In the genomic region with DNA sequence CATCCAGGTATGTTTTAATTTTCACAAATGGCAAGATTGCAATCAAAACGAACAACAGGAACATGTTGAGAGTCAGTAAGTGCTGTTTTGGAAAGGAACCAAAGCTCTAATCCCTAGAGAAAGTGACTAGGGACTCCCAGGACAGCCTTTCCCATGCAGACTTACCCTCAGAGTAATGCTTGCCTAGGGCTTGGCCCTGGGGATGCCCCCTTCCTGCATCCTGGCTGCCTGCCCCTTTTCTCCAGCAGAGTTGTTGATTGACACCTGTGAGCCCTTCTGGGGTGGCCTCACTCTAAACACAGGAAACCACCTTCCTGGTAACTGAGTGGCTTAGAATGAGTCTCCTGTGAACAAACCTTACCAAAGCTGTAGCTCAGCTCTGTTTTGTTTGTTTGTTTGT, we compare ENCODE assay signal across 9 mouse cellular contexts. TPM values are rescaled to one million over a fixed set of nuclear protein-coding genes. Genes with fewer than 3 reads are reported as not detected.
A peak's percentile ranks its signal among the peaks of the same experiment; 100 is the strongest.
DNase-seq lines count a peak whose midpoint lies in the region; ATAC-seq lines count a peak whose summit lies in the region.
"Had no signal": no experiment of that assay in that cellular context is flagged by ENCODE, and none has a peak within 500 bp of the region (broad histone marks: within the 10 kb centered on the region; RNA-seq: fewer than 3 reads in every experiment).

No protein-coding gene starts in this region.

- no peaks in the 10 kb centered on the region for H3K27me3 ChIP-seq in forebrain, embryonic 15.5 days
- H3K27me3 ChIP-seq in forebrain, embryonic 13.5 days = no peaks in the 10 kb centered on the region
- no peaks in the 10 kb centered on the region for H3K27me3 ChIP-seq in midbrain, embryonic 14.5 days (ENCODE audit: control insufficient read depth, insufficient read depth, low read length)
- no peaks in the 10 kb centered on the region for H3K27me3 ChIP-seq in midbrain, embryonic 10.5 days (ENCODE audit: low read depth, poor library complexity, severe bottlenecking)
- H3K27me3 ChIP-seq in limb, embryonic 15.5 days = no peaks in the 10 kb centered on the region

- H3K27ac ChIP-seq in forebrain, embryonic 15.5 days (replicated peaks) = peak overlapping the region; percentile 48; the same call in 1 of the 2 replicates
- no peak overlapping the region for H3K27ac ChIP-seq in forebrain, embryonic 13.5 days
- 0 out of 2 replicates have a peak overlapping the region, but pooled peaks have one; percentile 15 for H3K27ac ChIP-seq in midbrain, embryonic 14.5 days (replicated peaks; ENCODE audit: low read depth, low read length)
- no peak overlapping the region for H3K27ac ChIP-seq in midbrain, embryonic 10.5 days (replicated peaks)
- H3K27ac ChIP-seq in limb, embryonic 15.5 days = peak overlapping the region; percentile 93

- no peak overlapping the region for H3K9ac ChIP-seq in forebrain, embryonic 15.5 days (replicated peaks)
- H3K9ac ChIP-seq in forebrain, embryonic 13.5 days = no peak overlapping the region
- H3K9ac ChIP-seq in midbrain, embryonic 14.5 days (replicated peaks; ENCODE audit: low read length) = no peak overlapping the region
- no peak overlapping the region for H3K9ac ChIP-seq in limb, embryonic 15.5 days

- H3K9me3 ChIP-seq in forebrain, embryonic 15.5 days = no peaks in the 10 kb centered on the region
- H3K9me3 ChIP-seq in forebrain, embryonic 13.5 days (replicated peaks) = no peaks in the 10 kb centered on the region; the same call in 1 of the 2 replicates
- H3K9me3 ChIP-seq in midbrain, embryonic 14.5 days (ENCODE audit: control insufficient read depth, low read length) = no peaks in the 10 kb centered on the region
- no peaks in the 10 kb centered on the region for H3K9me3 ChIP-seq in midbrain, embryonic 10.5 days (replicated peaks)
- H3K9me3 ChIP-seq in limb, embryonic 15.5 days = no peaks in the 10 kb centered on the region

- peaks cover 10% of the 10 kb centered on the region for H3K4me1 ChIP-seq in forebrain, embryonic 15.5 days
- H3K4me1 ChIP-seq in forebrain, embryonic 13.5 days = peaks cover 17% of the 10 kb centered on the region
- peaks cover 10% of the 10 kb centered on the region; the same call in 1 of the 2 replicates for H3K4me1 ChIP-seq in midbrain, embryonic 14.5 days (ENCODE audit: control insufficient read depth, insufficient read depth, low read length)
- peaks cover 20% of the 10 kb centered on the region for H3K4me1 ChIP-seq in midbrain, embryonic 10.5 days
- peaks cover 50% of the 10 kb centered on the region for H3K4me1 ChIP-seq in limb, embryonic 15.5 days

- WGBS in forebrain, embryonic 15.5 days = 58% methylated on average over 1 of the region's 1 CpGs
- 65% methylated on average over 1 of the region's 1 CpGs for WGBS in forebrain, embryonic 13.5 days
- WGBS in midbrain, embryonic 14.5 days = 60% methylated on average over 1 of the region's 1 CpGs
- WGBS in midbrain, embryonic 10.5 days = 59% methylated on average over 1 of the region's 1 CpGs
- 32% methylated on average over 1 of the region's 1 CpGs for WGBS in limb, embryonic 15.5 days

- H3K4me3 ChIP-seq in forebrain, embryonic 15.5 days = no peak overlapping the region
- no peak overlapping the region for H3K4me3 ChIP-seq in forebrain, embryonic 13.5 days
- H3K4me3 ChIP-seq in midbrain, embryonic 14.5 days (replicated peaks; ENCODE audit: low read depth, low read length) = no peak overlapping the region
- no peak overlapping the region for H3K4me3 ChIP-seq in midbrain, embryonic 10.5 days
- H3K4me3 ChIP-seq in limb, embryonic 15.5 days = no peak overlapping the region

- no peak overlapping the region for H3K4me2 ChIP-seq in forebrain, embryonic 15.5 days (replicated peaks)
- no peak overlapping the region for H3K4me2 ChIP-seq in forebrain, embryonic 13.5 days
- H3K4me2 ChIP-seq in midbrain, embryonic 14.5 days (ENCODE audit: low read length) = peak overlapping the region; percentile 73; the same call in 1 of the 2 replicates
- no peak overlapping the region for H3K4me2 ChIP-seq in limb, embryonic 15.5 days

- no peak for ATAC-seq in forebrain, embryonic 15.5 days (replicated peaks)
- no peak for ATAC-seq in forebrain, embryonic 13.5 days
- ATAC-seq in midbrain, embryonic 14.5 days (ENCODE audit: low FRiP score, low TSS enrichment) = no peak
- ATAC-seq in limb, embryonic 15.5 days (ENCODE audit: insufficient number of reproducible peaks, low FRiP score, low TSS enrichment, low read depth) = no peak

- no peaks in the 10 kb centered on the region for H3K36me3 ChIP-seq in forebrain, embryonic 15.5 days
- H3K36me3 ChIP-seq in forebrain, embryonic 13.5 days (ENCODE audit: poor library complexity, severe bottlenecking) = no peaks in the 10 kb centered on the region
- H3K36me3 ChIP-seq in midbrain, embryonic 14.5 days (ENCODE audit: control insufficient read depth, insufficient read depth, low read length) = no peaks in the 10 kb centered on the region
- H3K36me3 ChIP-seq in midbrain, embryonic 10.5 days = no peaks in the 10 kb centered on the region
- no peaks in the 10 kb centered on the region for H3K36me3 ChIP-seq in limb, embryonic 15.5 days

- peak; percentile 14 for DNase-seq in midbrain, embryonic 14.5 days
- no peak for DNase-seq in midbrain, embryonic 10.5 days (ENCODE audit: low spot score)
- DNase-seq in thymus, postnatal 4 days = peak; percentile 71
- no peak for DNase-seq in urinary bladder, postnatal 4 days (ENCODE audit: low spot score in 2 of 2)
- no peak for DNase-seq in layer of hippocampus, adult 18-20 months (ENCODE audit: low spot score in 2 of 2)
- DNase-seq: kidney, postnatal 25 days had no signal

RNA-seq across cellular contexts. Expression of gene Itpkb, which starts 58.2 kb away (rescaled TPM):
- polyA plus RNA-seq in forebrain, embryonic 15.5 days (2015; fragmentation: Nextera tagmentation; extraction: Ambion mirVana) = 2.3 and 2.4 TPM in 2 replicates
- 2.3 and 2.5 TPM in 2 replicates for polyA plus RNA-seq in forebrain, embryonic 13.5 days (2015; fragmentation: Nextera tagmentation; extraction: Ambion mirVana)
- 1.8 and 1.9 TPM in 2 replicates for polyA plus RNA-seq in midbrain, embryonic 14.5 days (2014; fragmentation: Nextera tagmentation; extraction: Ambion mirVana)
- 2.2 and 2.8 TPM in 2 replicates for polyA plus RNA-seq in midbrain, embryonic 10.5 days (2016; fragmentation: Nextera tagmentation; extraction: Ambion mirVana)
- polyA plus RNA-seq in limb, embryonic 15.5 days (2015; fragmentation: Nextera tagmentation; extraction: Ambion mirVana) = 12.7 and 15.1 TPM in 2 replicates
- total RNA-seq in layer of hippocampus, adult 18-20 months (2021) = 10 to 100 TPM; 27.2 to 27.4 TPM

Comparison
In these comparisons a context has a peak if more than half of its experiments do, and no peak if none do; other contexts are left out.
1. H3K27ac ChIP-seq: peak in forebrain, embryonic 15.5 days (single experiment), midbrain, embryonic 14.5 days (single experiment) and limb, embryonic 15.5 days (single experiment); none in forebrain, embryonic 13.5 days (single experiment) and midbrain, embryonic 10.5 days (single experiment).
2. DNase-seq: peak in midbrain, embryonic 14.5 days (single experiment) and thymus, postnatal 4 days (single experiment); none in midbrain, embryonic 10.5 days (single experiment), urinary bladder, postnatal 4 days (0 of 2) and layer of hippocampus, adult 18-20 months (0 of 2).